Mouse (Mus musculus) cerebellum, postnatal 36 days (tissue): ENCODE measurements around the gene Amigo1.

Source experiments
- DNase-seq, 2 experiments: peaks; one replicate each; pipeline ENCODE4 v3.0.0; 2021 to 2022; ENCODE audit warnings: mixed read lengths in 2 of 2

Amigo1 gene

DNA sequence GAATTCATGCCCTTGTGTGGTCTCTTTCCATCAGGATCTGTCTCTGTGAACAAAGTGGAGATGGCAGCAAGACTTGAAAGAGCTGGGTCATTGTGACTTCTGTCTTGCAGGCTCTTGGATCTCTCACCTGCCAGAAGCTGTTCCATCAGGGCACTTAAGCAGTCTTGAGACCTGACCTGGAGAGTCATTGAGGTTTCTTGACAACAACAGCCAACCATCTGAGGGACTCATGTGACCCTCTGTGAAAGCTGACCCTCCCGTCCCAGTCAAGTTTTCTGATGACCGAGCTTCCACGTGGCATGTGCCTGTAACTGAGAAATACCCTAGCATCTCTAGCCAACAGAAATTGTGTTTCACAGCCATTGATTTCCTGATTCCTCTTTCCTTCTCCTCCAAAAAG lies 1.4 kb upstream of the Amigo1 start:
- DNase-seq: no peak

DNA sequence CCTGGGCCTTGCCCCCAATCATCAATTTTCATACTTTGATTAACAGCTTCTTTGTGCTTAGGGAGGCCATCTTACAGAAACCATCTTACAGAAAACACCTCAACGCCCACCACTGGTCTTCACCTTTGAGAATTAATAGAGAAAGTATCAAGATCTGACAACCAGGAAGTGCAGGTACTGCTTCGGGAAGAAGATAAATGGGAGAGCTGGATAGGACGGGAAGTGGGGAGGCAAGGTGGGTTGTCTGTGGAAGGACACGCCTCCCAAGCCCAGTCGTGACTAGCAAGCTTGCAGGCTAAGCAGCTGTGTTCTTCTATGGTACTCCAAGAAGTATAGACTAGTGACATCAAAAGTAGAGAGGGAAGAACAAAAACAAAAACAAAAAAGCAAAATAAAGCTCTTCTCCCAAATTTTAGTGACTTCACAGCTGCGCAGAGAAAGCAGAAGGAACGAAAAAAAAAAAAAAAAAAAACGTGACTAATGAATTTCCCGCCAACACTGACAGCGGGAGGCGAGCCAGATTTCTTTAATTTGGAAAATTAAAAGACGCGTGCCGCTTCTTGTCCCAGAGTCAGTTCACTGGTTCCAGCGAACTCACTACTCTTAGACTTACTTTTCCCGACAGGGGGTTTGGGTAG lies 556 bp upstream of the Amigo1 start:
- DNase-seq: no peak

- peak in 1 of 2 experiments; percentile 16 for DNase-seq
These were observed 1.1 kb downstream of the Amigo1 start for GRCm38 (mm10) chr3:108187111-108187795.

DNA sequence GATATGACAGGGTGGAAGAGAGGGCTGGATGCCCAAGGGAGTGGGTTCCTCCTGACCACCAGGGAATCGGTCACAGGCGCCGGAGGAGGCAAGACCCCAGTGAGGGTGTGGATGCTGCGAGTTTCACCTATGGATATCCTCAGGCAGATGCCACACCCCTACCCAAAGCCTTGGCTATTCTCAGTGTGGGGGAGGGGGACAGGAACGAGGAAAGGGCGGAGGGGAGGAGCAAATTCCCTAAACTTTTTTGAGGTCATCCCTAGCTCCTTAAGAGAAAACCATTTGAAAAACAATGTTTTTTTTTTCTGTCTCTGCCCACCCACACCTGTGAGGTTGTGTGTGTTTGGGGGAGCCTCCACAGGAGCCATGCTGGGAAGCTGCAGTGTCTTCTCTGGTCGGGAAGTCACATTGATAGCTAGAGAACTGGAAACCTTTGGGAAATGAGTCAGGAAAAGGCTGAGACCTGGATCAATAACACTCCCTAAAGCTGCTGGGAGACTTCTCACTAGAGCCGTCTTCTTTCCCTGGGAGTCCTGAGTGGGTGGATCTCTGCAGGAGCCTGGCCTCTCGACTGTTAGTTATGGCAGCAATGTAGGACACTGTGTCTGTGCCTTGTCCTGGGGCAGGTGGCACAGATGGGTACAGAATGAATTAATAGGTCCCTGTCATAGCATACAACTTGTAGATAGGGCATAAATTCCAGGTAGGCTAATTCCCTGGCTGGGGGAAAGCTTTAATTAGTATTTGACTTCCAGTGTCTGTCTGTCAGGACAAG lies 2.8 kb downstream of the Amigo1 start:
- peak; percentile 42 to 51 for DNase-seq

DNA sequence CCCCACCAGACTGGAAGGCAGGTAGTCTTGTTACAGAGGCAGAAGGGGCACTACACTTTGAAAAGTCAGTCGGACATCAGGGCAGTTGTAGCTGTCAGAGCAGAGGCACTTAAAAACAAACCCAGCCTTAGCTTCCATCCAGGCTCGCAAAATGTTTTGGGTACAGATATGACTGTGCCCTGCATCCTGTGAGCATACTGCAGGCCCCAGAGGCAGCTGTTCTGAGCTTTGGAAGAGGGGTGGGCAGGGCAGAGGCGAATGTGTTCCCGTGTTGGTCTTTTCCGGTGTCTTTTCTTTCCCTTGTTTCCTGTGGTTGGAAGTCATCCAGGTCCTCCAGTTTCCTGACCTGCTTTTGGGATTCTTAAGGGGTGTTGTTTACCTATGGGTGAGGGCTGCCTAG lies 3.8 kb downstream of the Amigo1 start:
- no peak for DNase-seq

DNA sequence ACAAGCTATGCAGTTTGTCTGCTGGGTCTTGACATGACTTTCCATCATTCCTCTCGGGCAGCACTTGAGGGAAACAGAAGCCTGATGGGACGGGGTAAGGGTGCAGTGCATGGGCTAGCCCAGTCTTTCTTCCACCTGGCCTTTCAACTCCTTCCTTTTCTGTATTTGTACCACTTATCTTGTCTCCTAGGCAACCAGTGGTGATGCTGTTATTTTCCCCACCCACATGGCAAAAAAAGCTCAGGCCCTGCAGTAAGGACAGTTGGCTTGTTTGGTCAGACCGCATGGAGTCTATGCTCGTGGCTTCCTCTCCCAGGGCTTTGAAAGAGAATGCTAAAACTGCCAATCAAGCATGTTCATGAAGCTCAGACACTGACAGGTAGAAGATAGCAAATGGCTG lies 7.6 kb downstream of the Amigo1 start:
- no peak for DNase-seq

- DNase-seq: no peak
These were observed 9.2 kb downstream of the Amigo1 start for GRCm38 (mm10) chr3:108195287-108195686.

DNA sequence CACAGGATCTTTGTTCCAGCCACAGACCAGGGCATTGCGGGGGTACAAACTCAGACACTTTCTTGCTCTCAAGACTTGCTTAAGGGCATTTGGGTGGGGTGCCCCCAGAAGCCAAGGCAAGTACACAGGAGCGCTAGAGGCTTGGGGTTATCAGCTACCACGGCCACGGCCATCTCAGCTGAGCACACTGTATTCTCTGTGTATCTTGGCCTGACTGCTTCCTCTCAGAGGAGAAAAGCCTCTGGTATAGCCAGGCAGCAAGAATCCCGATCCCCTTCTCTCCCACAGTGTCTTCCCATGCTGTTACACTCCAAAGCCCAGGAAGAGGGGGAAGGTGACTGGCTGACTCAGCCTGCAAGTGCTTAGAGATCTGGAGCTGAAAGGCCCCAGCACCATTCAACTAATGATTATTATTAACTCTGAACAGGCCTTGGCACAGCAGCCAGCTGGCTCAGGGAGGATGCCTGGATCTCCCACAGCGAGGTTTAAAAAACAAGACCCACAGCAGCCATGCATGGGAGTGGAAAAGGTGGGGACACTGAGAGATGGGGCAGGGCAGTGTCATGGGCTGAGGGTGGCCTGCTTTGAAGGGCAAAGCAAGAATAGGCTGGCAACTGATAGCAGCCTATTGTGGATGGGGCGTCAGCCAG lies 9.9 kb downstream of the Amigo1 start:
- DNase-seq: no peak

DNA sequence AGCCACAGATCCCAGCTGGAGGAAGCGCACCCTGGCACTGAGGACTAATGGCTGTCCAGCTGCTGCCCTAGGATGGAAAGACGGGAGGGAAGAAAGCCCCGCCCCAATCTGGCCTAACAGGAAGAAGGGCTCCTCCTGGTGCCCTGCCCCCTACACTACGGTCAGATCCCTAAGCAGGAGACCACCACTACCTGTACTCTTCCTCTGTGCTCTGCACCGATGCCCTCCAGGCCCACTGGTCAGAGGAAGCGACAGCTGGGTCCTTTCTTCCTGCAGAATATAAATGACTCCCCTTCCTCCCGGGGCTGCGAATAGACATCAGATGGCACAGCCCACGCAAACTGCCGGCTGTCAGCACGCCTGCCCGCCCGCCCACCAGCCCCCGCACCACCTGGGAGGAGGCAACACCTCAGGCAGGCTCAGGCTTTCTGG lies 10.9 kb downstream of the Amigo1 start:
- peak; percentile 56 to 69 for DNase-seq

- DNase-seq: peak in 1 of 2 experiments; percentile 5
These were observed 13.1 kb downstream of the Amigo1 start for GRCm38 (mm10) chr3:108199231-108199630.

DNA sequence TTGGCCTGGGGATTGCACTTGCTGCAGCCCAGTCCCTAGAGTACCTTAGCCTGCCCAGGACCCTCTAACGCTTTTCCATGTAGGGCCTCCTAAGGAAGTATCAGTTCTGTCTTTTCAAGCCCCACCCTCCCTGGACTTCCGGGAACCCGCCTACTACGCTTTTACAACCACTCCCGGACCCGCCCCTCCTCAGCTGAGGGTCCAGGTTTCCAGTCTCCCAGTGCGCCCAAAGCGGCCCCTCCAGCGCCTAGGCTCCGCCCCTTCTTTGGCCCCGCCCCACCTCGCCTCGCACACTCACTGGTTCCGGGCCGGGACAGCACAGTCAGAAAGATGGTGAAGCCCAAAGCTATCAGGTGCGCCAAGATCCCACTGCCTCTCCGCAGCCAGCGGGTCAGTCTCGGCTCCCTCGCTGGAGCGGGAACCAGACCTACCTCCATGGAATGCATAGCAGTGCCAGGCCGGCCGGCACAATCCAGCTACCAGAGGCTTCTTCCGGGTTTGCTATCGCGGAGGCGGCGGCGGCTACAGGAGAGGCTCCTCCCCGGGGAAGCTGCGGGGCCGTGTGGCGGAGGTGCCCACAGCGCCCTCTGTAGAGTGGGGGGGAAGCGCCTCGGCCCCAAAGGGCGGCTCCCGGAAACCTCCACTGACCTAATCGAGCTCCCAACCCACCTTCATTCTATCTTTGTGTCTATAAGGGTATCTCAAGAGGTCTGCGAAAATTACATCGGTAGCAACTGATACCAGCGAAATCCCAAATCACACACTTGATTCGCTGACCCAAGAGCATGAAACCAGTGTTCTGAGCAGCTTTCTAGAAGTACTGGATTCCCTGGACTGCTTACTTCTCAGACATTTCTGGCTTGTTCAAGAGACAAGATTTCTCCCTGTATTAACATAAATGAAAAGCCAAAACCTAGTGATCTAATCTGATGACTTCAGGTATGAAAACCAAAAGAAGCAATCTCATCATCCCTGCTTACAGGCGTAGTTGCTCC lies 14.5 kb downstream of the Amigo1 start, which contains the start of gene Cyb561d1:
Gene Cyb561d1, minus strand, starts transcription at position 884 of the 995 bp plus-strand sequence.
- peak; percentile 85 to 86 for DNase-seq

DNA sequence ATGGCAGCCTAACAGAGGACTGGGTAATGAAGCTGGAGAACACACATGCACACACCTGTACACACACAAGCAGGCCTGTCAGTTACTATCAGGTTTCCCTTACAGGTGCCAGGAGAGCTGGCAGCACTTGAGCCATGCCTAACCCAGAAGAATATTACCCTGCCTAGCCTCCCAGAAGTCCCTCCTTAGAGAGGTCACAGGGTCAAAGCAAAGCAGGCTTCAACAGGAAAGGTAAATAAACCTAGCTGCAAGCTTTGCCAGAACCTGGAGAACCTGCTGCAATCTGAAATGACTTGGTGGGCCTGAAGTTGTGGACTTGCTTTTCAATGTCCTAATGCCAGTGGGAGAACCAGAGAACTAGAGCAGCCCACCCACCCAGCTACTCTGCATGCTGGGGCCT lies 16.4 kb downstream of the Amigo1 start:
- peak in 1 of 2 experiments; percentile 4 for DNase-seq

DNA sequence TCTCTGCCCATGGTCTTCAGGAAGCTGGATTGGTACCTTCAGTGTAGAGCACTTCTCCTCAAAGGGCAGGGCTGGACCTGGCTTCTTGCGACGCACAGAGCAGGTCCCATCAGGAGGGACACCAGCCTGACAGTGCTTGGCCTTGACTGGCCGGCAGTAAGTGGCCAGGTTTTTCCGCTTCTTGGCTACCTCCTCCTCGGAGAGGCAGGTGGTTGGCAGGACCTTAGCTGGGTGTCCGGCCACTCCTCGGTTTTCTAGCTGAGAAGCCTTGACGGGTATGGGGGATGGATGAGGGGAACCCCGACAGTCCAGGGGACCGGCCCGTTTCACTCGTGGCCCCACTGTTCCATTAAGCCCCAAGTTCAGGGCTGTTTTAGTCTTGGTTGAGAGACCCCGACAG lies 17.1 kb downstream of the Amigo1 start:
- peak; percentile 44 to 48 for DNase-seq

DNA sequence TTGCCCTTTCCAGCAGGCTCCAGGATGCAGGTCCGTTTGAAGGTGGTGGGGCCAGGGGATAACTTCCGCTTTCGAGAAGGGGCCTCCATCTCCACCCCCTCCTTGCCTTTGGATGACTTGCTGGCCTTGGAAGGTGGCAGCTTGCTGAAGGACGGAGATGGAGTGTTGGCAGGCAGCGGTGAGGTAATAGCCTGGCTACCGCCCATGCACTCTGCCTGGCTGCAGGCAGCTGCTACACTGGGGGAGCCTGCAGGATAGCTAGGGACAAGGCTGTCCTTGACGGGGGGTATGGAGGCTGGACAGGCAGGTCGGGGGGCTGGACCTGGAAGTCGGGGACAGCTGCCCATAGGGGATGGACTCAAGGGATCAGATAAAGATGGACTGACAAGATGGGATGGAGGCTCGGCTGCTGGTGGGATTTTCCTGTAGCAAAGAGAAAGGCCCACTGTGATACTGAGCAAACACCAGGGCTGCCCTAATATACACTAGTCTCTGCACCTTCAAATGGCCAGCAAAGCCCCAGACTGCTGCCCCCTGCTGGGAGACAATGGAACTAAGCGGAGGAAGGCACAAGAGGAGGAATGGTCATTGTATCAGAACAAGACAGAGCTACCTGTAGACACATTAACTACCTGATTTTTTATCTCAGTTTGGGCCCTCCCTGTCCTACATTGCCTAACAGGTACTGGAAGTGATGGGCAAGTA lies 17.6 kb downstream of the Amigo1 start:
- DNase-seq: peak; percentile 90 to 92

- no peak for DNase-seq
These were observed 18.3 kb downstream of the Amigo1 start for GRCm38 (mm10) chr3:108204470-108204869.

- DNase-seq: no peak
These were observed 19.5 kb downstream of the Amigo1 start for GRCm38 (mm10) chr3:108205601-108206000.

GRCm38 (mm10) chr3:108206731-108207375 lies 20.7 kb downstream of the Amigo1 start:
- DNase-seq: peak in 1 of 2 experiments; percentile 5

- peak in 1 of 2 experiments; percentile 7 for DNase-seq
These were observed 22.9 kb downstream of the Amigo1 start for GRCm38 (mm10) chr3:108209001-108209400.

DNA sequence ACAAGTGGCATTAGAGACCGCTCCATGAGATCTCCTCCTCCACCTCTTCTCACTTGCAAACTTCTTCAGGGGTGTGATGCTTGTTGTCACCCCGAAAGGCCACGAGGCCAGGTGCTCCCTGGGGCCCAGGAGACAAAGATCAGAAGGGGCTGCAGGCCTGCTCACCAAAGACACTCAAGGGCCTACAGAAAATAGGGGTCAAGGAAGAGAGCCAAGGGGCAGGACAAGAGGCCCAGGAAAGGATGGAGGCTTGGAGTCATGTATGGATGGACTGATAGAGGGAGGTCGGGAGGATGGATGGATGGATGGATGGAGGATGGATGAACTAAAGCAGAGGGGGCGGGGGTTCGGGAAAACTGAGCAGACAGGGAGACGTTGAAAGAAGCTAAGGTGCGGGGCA lies 23.4 kb downstream of the Amigo1 start:
- DNase-seq: no peak

DNA sequence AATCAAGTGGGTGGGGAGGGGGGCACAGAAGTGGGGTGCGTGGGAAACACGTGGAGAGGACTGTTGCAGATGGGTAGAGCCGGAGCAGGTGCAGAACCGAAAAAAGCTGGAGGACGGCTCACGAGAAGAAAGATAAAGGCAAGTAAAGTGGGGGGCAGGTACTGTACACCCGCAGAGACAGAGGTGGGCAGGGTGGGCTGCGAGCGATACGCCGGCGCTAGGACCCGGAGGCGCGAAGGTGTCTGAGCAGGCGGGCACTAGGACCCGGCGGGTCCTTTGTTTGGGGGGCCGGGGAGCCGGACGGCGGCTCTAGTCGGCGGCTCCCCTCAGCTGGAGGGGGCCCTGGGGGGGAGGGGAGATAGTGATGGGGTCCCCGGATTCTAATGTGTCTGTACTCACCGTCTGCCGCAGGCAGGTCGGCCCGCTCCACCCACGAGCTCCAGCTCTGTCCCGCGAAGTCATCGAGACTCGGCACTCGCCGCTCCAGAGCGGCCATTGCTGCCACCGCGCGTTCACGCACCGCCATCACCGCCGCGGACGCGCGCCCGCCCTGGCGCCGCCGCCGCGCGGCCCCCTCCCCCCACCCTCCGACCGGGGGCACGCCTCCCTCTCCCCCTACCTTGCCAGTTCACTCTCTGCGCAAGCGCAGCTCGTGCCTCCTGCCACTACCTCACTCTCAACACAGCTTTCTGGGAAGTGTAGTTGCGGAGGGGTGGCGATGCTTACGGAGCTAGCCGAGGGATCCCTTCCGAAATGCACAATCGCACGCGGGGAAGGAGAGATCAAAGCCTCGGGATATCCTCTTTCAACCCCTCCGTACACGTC lies 24.0 kb downstream of the Amigo1 start:
- peak; percentile 95 for DNase-seq
